Mouse (Mus musculus) G1E (cell line): ENCODE data around the gene 1700029I15Rik.

Experiments
- CTCF ChIP-seq: IDR thresholded peaks from 2 replicates; pipeline ENCODE4 v1.5.1; 2012; ENCODE audit warnings: low read depth, low read length, inconsistent platforms, mixed read lengths
- GATA1 ChIP-seq: IDR thresholded peaks from 2 replicates; pipeline ENCODE4 v1.6.1; 2012; ENCODE audit warnings: borderline replicate concordance, low read length, inconsistent platforms, mixed read lengths
- TAL1 ChIP-seq: conservative IDR thresholded peaks from 2 replicates; pipeline ENCODE4 v1.6.1; 2012; ENCODE audit warnings: low read depth, low read length, inconsistent platforms, mixed read lengths

DNA sequence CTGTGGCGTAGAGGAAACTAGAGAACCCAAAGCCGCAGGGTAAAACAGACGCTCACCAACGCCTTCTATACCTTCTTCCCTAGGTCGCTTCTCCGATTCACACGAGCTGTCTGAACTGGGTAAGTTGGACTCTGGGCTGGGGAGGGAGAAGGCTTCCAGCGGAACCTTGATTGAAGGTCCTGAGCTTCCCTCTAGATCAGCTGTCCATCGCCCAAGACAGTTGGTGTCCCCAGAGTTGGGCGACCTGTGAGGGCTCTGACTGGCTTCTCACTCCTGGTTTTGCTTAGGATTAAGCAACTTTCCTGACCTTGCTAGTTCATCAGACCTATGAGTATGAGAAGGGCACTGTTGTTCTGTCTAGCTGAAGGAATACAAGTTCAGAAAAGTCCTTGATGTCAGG is 6.5 kb upstream of the 1700029I15Rik start:
- TF ChIP-seq GATA1 (no peak), CTCF (no peak), TAL1 (no peak)
